Mouse (Mus musculus): ENCODE measurements around the gene Tacc2. TPM values are rescaled to one million over a fixed set of nuclear protein-coding genes. Genes with fewer than 3 reads are reported as not detected.
A peak's percentile ranks its signal among the peaks of the same experiment; 100 is the strongest.

The Tacc2 gene
- polyA plus RNA-seq, 1 experiment from 2014 or later, result 15.6 TPM

DNA sequence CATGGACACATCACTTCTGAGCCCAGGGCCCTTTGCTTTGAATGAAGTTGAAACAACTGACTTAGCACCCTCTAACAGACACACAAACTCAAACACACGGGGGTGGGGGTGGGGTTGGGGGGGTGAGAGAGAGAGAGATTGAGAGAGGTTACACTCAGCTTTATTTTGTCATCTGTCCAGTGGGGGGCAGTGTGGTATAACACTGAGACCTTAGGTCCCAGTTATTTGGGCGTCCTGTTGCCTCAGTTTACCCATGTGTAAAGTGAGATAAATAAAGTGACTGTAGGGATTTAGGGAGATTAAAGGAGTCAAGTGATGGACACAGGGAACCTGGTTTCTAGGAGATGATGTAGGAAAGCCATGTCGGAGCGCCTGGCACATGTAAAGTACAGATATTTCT lies 163.9 kb downstream of the Tacc2 start:
- 74% methylated on average over 4 of the region's 4 CpGs for WGBS
- ATAC-seq (ENCODE audit: low FRiP score, low TSS enrichment), result no peak
- no peaks in the 10 kb centered on the region for H3K27me3 ChIP-seq (ENCODE audit: control insufficient read depth, insufficient read depth, low read length)

DNA sequence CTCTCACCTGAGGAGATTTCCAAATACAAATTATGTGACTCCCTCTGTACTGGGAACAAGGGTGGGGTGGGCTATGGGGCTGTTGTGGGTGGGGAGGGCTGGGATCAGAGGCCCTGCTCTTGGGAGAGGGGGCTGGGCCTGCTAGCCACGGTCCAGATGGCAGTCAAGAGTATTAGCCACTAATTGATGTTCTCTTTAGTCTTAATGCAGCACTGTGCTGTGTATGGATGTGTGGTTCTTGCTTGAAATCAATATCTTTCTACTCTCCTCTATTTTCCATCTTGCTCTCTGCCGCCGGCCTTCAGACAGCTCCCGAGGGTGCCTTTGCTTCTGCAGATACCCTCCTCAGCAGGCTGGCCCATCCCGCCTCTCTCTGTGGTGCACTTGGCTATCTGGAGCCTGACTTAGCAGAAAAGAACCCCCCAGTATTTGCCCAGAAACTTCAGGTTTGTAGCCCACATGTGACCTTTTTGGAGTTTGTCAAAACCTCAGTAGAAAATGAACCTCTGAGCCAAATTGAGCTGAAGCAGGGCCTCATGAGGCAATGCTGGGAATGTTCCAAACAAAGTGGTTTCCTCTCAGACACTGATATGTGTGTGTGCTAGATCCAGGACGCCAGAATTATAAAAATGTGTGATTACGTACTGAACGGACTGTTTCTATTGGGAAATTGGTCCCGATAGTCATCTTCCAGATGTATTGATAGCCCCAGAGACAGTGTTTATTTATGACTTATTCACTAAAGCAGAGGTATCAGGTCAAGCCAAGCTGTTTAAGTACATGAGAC lies 166.2 kb downstream of the Tacc2 start:
- DNase-seq (ENCODE audit: low spot score) (no peak), ATAC-seq (ENCODE audit: low FRiP score, low TSS enrichment) (no peak)
- TF ChIP-seq CTCF (IDR thresholded peaks at IDR 0.05; ENCODE audit: low read depth) (no peak), EP300 (optimal IDR thresholded peaks at IDR 0.05) (no peak)
- Histone ChIP-seq H3K27me3 (ENCODE audit: control insufficient read depth, insufficient read depth, low read length) (no peaks in the 10 kb centered on the region), H3K27ac (replicated peaks) (no peak overlapping the region), H3K4me2 (replicated peaks; ENCODE audit: low read depth) (no peak overlapping the region), H3K36me3 (ENCODE audit: control insufficient read depth, insufficient read depth, low read length) (peaks cover 29% of the 10 kb centered on the region), H3K9ac (ENCODE audit: low read length) (no peak overlapping the region), H3K9me3 (ENCODE audit: control insufficient read depth, low read length) (no peaks in the 10 kb centered on the region), H3K4me3 (ENCODE audit: low read depth, low read length) (no peak overlapping the region), H3K4me1 (replicated peaks; ENCODE audit: control insufficient read depth, insufficient read depth) (no peaks in the 10 kb centered on the region)
- WGBS, result 81% methylated on average over 9 of the region's 9 CpGs

More for the DNA sequence above, 163.9 kb downstream of the Tacc2 start:
- Histone ChIP-seq H3K4me3 (ENCODE audit: low read depth, low read length) (no peak overlapping the region), H3K27ac (replicated peaks) (no peak overlapping the region), H3K36me3 (ENCODE audit: control insufficient read depth, insufficient read depth, low read length) (peaks cover 29% of the 10 kb centered on the region), H3K4me2 (replicated peaks; ENCODE audit: low read depth) (no peak overlapping the region), H3K4me1 (replicated peaks; ENCODE audit: control insufficient read depth, insufficient read depth) (no peaks in the 10 kb centered on the region), H3K9ac (ENCODE audit: low read length) (no peak overlapping the region), H3K9me3 (ENCODE audit: control insufficient read depth, low read length) (no peaks in the 10 kb centered on the region)
- TF ChIP-seq CTCF (IDR thresholded peaks at IDR 0.05; ENCODE audit: low read depth), result peak; percentile 52
- TF ChIP-seq EP300 (optimal IDR thresholded peaks at IDR 0.05), result no peak
- no peak for DNase-seq (ENCODE audit: low spot score)

DNA sequence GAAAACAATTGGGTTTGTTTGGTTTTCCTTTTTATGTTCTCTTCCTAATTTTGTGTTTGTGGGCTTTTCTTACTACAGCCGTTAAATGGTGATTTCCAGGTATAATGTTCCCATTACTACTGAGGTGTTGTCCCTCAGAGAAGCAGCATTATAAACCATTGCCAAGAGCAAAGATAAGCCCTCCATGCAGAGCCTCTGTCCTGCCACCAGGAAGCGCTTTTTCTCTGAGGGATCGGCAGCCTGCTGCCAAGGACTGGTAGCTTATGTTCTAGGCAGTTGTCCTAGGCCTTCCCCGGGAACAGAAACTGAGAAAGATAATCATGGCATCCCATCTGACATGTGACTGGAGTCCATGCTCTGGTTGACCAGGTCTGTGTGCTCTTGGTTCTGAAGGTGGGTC lies 171.9 kb downstream of the Tacc2 start:
- Histone ChIP-seq H3K4me3 (ENCODE audit: low read depth, low read length) (no peak overlapping the region), H3K4me1 (replicated peaks; ENCODE audit: control insufficient read depth, insufficient read depth) (no peaks in the 10 kb centered on the region), H3K9ac (ENCODE audit: low read length) (no peak overlapping the region), H3K36me3 (ENCODE audit: control insufficient read depth, insufficient read depth, low read length) (peaks cover 14% of the 10 kb centered on the region; the same call in 1 of the 2 replicates), H3K27me3 (ENCODE audit: control insufficient read depth, insufficient read depth, low read length) (no peaks in the 10 kb centered on the region), H3K4me2 (replicated peaks; ENCODE audit: low read depth) (no peak overlapping the region), H3K27ac (replicated peaks) (no peak overlapping the region), H3K9me3 (ENCODE audit: control insufficient read depth, low read length) (no peaks in the 10 kb centered on the region)
- ATAC-seq (ENCODE audit: low FRiP score, low TSS enrichment), result no peak
- 92% methylated on average over 4 of the region's 4 CpGs for WGBS
- DNase-seq (ENCODE audit: low spot score), result no peak
- no peak for TF ChIP-seq EP300 (optimal IDR thresholded peaks at IDR 0.05)
- peak; percentile 35 for TF ChIP-seq CTCF (IDR thresholded peaks at IDR 0.05; ENCODE audit: low read depth)

DNA sequence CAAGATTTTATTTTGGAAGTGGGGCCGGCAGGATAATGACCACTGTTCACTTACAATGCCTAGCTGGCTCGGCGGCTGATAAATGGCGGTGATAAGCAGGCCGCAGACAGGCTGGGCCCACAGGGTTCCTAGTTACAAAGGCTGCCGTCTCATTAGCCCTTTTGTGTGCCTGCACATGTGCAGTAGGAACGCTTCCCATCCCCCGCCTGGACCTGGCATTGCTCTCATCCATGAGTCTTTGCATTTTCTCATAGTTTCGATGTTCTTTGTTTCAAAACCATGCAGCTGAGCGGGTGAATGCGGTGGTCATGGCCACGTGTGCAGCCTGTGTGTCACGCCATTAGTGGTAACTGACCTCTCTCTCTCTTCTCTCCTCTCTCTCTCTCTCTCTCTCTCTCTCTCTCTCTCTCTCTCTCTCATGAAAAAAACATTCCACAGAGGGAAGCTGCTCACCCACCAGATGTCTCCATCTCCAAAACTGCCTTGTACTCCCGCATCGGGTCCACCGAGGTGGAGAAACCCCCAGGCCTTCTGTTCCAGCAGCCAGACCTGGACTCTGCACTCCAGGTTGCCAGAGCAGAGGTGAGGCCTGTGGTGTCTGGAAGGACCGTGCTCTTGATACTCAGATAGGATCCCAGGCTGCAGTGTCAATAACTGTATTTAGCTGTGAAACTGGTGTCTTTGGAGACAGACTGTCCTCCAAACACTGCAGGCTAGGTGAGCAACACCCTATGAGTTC lies 173.7 kb downstream of the Tacc2 start:
- no peak for TF ChIP-seq CTCF (IDR thresholded peaks at IDR 0.05; ENCODE audit: low read depth)
- TF ChIP-seq EP300 (optimal IDR thresholded peaks at IDR 0.05), result no peak
- Histone ChIP-seq H3K4me3 (ENCODE audit: low read depth, low read length) (no peak overlapping the region), H3K27me3 (ENCODE audit: control insufficient read depth, insufficient read depth, low read length) (no peaks in the 10 kb centered on the region), H3K9ac (ENCODE audit: low read length) (no peak overlapping the region), H3K4me1 (replicated peaks; ENCODE audit: control insufficient read depth, insufficient read depth) (no peaks in the 10 kb centered on the region), H3K9me3 (ENCODE audit: control insufficient read depth, low read length) (no peaks in the 10 kb centered on the region), H3K4me2 (replicated peaks; ENCODE audit: low read depth) (no peak overlapping the region), H3K27ac (replicated peaks) (no peak overlapping the region), H3K36me3 (ENCODE audit: control insufficient read depth, insufficient read depth, low read length) (peaks cover 11% of the 10 kb centered on the region)
- DNase-seq (ENCODE audit: low spot score) (peak; percentile 31), ATAC-seq (ENCODE audit: low FRiP score, low TSS enrichment) (no peak)
- 60% methylated on average over 17 of the region's 17 CpGs for WGBS

DNA sequence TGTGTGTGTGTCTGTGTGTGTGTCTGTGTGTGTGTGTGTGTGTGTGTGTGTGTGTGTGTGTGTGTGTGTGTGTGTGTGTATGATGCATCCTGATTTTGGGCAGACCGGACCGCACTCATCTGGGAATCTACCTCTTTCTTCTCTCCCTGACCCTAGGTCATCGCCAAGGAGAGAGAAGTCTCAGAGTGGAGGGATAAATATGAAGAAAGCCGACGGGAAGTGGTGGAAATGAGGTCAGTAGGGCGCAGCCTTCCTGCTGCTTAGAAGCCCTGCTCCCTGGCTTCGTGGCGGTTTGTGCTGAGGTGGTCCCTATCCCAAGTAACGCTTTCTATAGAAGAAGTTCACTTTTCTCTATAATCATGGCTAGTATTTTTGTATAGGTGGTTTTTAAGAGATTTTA lies 174.4 kb downstream of the Tacc2 start:
- Histone ChIP-seq H3K9me3 (ENCODE audit: control insufficient read depth, low read length) (no peaks in the 10 kb centered on the region), H3K4me1 (replicated peaks; ENCODE audit: control insufficient read depth, insufficient read depth) (no peaks in the 10 kb centered on the region), H3K27me3 (ENCODE audit: control insufficient read depth, insufficient read depth, low read length) (no peaks in the 10 kb centered on the region), H3K9ac (ENCODE audit: low read length) (no peak overlapping the region), H3K27ac (replicated peaks) (no peak overlapping the region), H3K4me3 (ENCODE audit: low read depth, low read length) (no peak overlapping the region), H3K4me2 (replicated peaks; ENCODE audit: low read depth) (no peak overlapping the region), H3K36me3 (ENCODE audit: control insufficient read depth, insufficient read depth, low read length) (peaks cover 11% of the 10 kb centered on the region)
- DNase-seq (ENCODE audit: low spot score) (no peak), ATAC-seq (ENCODE audit: low FRiP score, low TSS enrichment) (no peak)
- 67% methylated on average over 9 of the region's 9 CpGs for WGBS
- TF ChIP-seq CTCF (IDR thresholded peaks at IDR 0.05; ENCODE audit: low read depth) (no peak), EP300 (optimal IDR thresholded peaks at IDR 0.05) (no peak)

DNA sequence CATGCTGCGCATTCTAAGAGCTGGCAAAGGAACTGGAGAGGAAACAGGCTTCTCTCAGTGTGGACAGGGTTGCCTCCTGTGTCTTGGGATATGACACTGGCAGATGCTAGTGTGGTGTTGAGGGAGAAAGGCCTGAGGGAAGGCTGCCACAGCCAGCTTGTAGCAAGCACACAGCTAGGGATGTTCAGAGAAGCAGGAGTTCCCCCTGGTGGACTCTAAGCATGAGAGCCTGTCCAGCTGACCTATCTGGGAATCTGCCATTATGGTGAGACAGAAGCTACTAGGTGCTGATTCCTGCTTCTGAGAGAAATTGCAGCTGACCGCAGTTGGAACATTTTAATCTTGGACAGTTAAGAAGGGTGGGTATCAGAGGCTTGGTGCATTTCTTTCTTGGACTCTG lies 177.6 kb downstream of the Tacc2 start:
- Histone ChIP-seq H3K4me1 (replicated peaks; ENCODE audit: control insufficient read depth, insufficient read depth) (no peaks in the 10 kb centered on the region), H3K36me3 (ENCODE audit: control insufficient read depth, insufficient read depth, low read length) (peaks cover 8% of the 10 kb centered on the region), H3K9me3 (ENCODE audit: control insufficient read depth, low read length) (no peaks in the 10 kb centered on the region), H3K9ac (ENCODE audit: low read length) (no peak overlapping the region), H3K27me3 (ENCODE audit: control insufficient read depth, insufficient read depth, low read length) (no peaks in the 10 kb centered on the region), H3K4me2 (replicated peaks; ENCODE audit: low read depth) (no peak overlapping the region), H3K27ac (replicated peaks) (no peak overlapping the region), H3K4me3 (ENCODE audit: low read depth, low read length) (no peak overlapping the region)
- TF ChIP-seq CTCF (IDR thresholded peaks at IDR 0.05; ENCODE audit: low read depth) (peak; percentile 75), EP300 (optimal IDR thresholded peaks at IDR 0.05) (no peak)
- 88% methylated on average over 2 of the region's 2 CpGs for WGBS
- no peak for DNase-seq (ENCODE audit: low spot score)
- no peak for ATAC-seq (ENCODE audit: low FRiP score, low TSS enrichment)

All from stomach, postnatal 0 days (tissue).